Mouse (Mus musculus) heart, embryonic 15.5 days (tissue): Measurements from ENCODE around the gene Ankmy1. TPM values are rescaled to one million over a fixed set of nuclear protein-coding genes. Genes with fewer than 3 reads are reported as not detected.
A peak's percentile ranks its signal among the peaks of the same experiment; 100 is the strongest.

Experiments used
- ATAC-seq: fragments of 200-750 bp; cut with Nextera tagmentation; replicated peaks from 2 replicates; pipeline ENCODE4 v1.8.0; 2017; ENCODE audit warnings: low read depth, moderate TSS enrichment; ENCODE audit not compliant: insufficient number of reproducible peaks, insufficient read depth, low FRiP score
- H3K27ac ChIP-seq: fragments of 300-500 bp; sonication (generic); 2 replicates; pipeline ENCODE4 v1.5.1; 2015; ENCODE audit warnings: mild to moderate bottlenecking, inconsistent platforms
- H3K27me3 ChIP-seq: fragments of 300-500 bp; sonication (generic); 2 replicates; pipeline ENCODE4 v1.6.1; 2015; ENCODE audit warnings: inconsistent platforms
- H3K36me3 ChIP-seq: fragments of 300-500 bp; sonication (generic); 2 replicates; pipeline ENCODE4 v1.6.1; 2015; ENCODE audit warnings: mild to moderate bottlenecking, inconsistent platforms
- H3K4me1 ChIP-seq: fragments of 300-500 bp; sonication (generic); replicated peaks from 2 replicates; pipeline ENCODE4 v1.6.1; 2015; ENCODE audit warnings: inconsistent platforms
- H3K4me2 ChIP-seq: fragments of 300-500 bp; sonication (generic); 2 replicates; pipeline ENCODE4 v1.6.1; 2015; ENCODE audit warnings: inconsistent platforms, mild to moderate bottlenecking, moderate library complexity
- H3K4me3 ChIP-seq: fragments of 300-500 bp; sonication (generic); 2 replicates; pipeline ENCODE4 v1.5.1; 2015; ENCODE audit warnings: mild to moderate bottlenecking, inconsistent platforms
- H3K9ac ChIP-seq: fragments of 300-500 bp; sonication (generic); 2 replicates; pipeline ENCODE4 v1.6.1; 2015; ENCODE audit warnings: mild to moderate bottlenecking, inconsistent platforms
- H3K9me3 ChIP-seq: fragments of 300-500 bp; sonication (generic); replicated peaks from 2 replicates; pipeline ENCODE4 v1.6.1; 2016; ENCODE audit warnings: inconsistent platforms
- WGBS: fragments of 180-500 bp; shearing (Covaris S2); methylation state at CpG from one replicate; pipeline ENCODE4 v1.1.7; 2015; ENCODE audit warnings: mixed read lengths; 5-methylcytosine and 5-hydroxymethylcytosine counted together
- polyA plus RNA-seq: library from polyadenylated mRNA; unstranded; fragments of >200 nt; fragmentation: Nextera tagmentation; extraction: Ambion mirVana; gene quantifications from 2 replicates; pipeline ENCODE4 v1.2.1, GENCODE M21; 2015

The Ankmy1 gene
- polyA plus RNA-seq = 0.10 and 0.77 TPM in 2 replicates

- WGBS = 3% methylated on average over 15 of the region's 15 CpGs
- Histone ChIP-seq H3K9me3 (no peaks in the 10 kb centered on the region), H3K27me3 (peaks cover 22% of the 10 kb centered on the region; the same call in 1 of the 2 replicates), H3K27ac (no peak within 1 kb of the TSS), H3K36me3 (no peaks in the 10 kb centered on the region), H3K9ac (no peak within 1 kb of the TSS), H3K4me2 (peak within 1 kb of the TSS; percentile 51), H3K4me3 (peak within 1 kb of the TSS; percentile 18), H3K4me1 (peaks cover 16% of the 10 kb centered on the region)
- no peak for ATAC-seq
Measured at GRCm38 (mm10) chr1:92902786-92903185, at the start of gene Ankmy1. TSS of gene Ankmy1 (minus strand) at chr1:92902906.

- 77% methylated on average over 5 of the region's 5 CpGs for WGBS
- Histone ChIP-seq H3K4me1 (no peaks in the 10 kb centered on the region), H3K36me3 (peaks cover 21% of the 10 kb centered on the region; the same call in 1 of the 2 replicates), H3K9me3 (no peaks in the 10 kb centered on the region), H3K4me2 (no peak within 1 kb of the TSS), H3K27ac (no peak within 1 kb of the TSS), H3K4me3 (no peak within 1 kb of the TSS), H3K9ac (no peak within 1 kb of the TSS), H3K27me3 (no peaks in the 10 kb centered on the region)
- no peak for ATAC-seq
Measured at GRCm38 (mm10) chr1:92950607-92951006, 47.9 kb upstream of the Ankmy1 start, which contains the start of gene Gpr35. TSS of gene Gpr35 (plus strand) at chr1:92950865.

GRCm38 (mm10) chr1:92949426-92949825 is 46.7 kb upstream of the Ankmy1 start:
- peaks cover 32% of the 10 kb centered on the region; the same call in 1 of the 2 replicates for H3K36me3 ChIP-seq
- H3K9ac ChIP-seq = no peak overlapping the region
- no peaks in the 10 kb centered on the region for H3K9me3 ChIP-seq
- H3K27me3 ChIP-seq = no peaks in the 10 kb centered on the region
- H3K4me2 ChIP-seq = no peak overlapping the region
- H3K4me1 ChIP-seq = no peaks in the 10 kb centered on the region
- H3K4me3 ChIP-seq = no peak overlapping the region
- WGBS = 56% methylated on average over 6 of the region's 6 CpGs
- no peak overlapping the region for H3K27ac ChIP-seq
- no peak for ATAC-seq

- Histone ChIP-seq H3K9me3 (no peaks in the 10 kb centered on the region), H3K4me2 (no peak overlapping the region), H3K27ac (no peak overlapping the region), H3K36me3 (peaks cover 41% of the 10 kb centered on the region), H3K27me3 (no peaks in the 10 kb centered on the region), H3K9ac (no peak overlapping the region), H3K4me3 (no peak overlapping the region), H3K4me1 (no peaks in the 10 kb centered on the region)
- no peak for ATAC-seq
- WGBS = 92% methylated on average over 3 of the region's 3 CpGs
Measured at GRCm38 (mm10) chr1:92947966-92948365, 45.3 kb upstream of the Ankmy1 start.

- H3K9ac ChIP-seq = no peak overlapping the region
- H3K4me2 ChIP-seq = no peak overlapping the region
- no peak for ATAC-seq
- no peaks in the 10 kb centered on the region for H3K27me3 ChIP-seq
- H3K4me3 ChIP-seq = no peak overlapping the region
- 91% methylated on average over 19 of the region's 19 CpGs for WGBS
- no peaks in the 10 kb centered on the region for H3K9me3 ChIP-seq
- H3K4me1 ChIP-seq = no peaks in the 10 kb centered on the region
- peaks cover 69% of the 10 kb centered on the region for H3K36me3 ChIP-seq
- H3K27ac ChIP-seq = no peak overlapping the region
Measured at GRCm38 (mm10) chr1:92943219-92943989, 40.7 kb upstream of the Ankmy1 start.

GRCm38 (mm10) chr1:92939746-92940145 is 37.0 kb upstream of the Ankmy1 start:
- ATAC-seq = no peak
- Histone ChIP-seq H3K27me3 (no peaks in the 10 kb centered on the region), H3K36me3 (peaks cover 43% of the 10 kb centered on the region), H3K4me2 (no peak overlapping the region), H3K9ac (no peak overlapping the region), H3K9me3 (no peaks in the 10 kb centered on the region), H3K27ac (no peak overlapping the region), H3K4me1 (peaks cover 20% of the 10 kb centered on the region), H3K4me3 (no peak overlapping the region)
- 91% methylated on average over 4 of the region's 4 CpGs for WGBS

GRCm38 (mm10) chr1:92937797-92938196 is 35.1 kb upstream of the Ankmy1 start:
- H3K9me3 ChIP-seq = 0 out of 2 replicates have a peak, but pooled peaks cover 2% of the 10 kb centered on the region
- H3K9ac ChIP-seq = no peak overlapping the region
- H3K36me3 ChIP-seq = peaks cover 31% of the 10 kb centered on the region
- H3K4me3 ChIP-seq = no peak overlapping the region
- WGBS = 78% methylated on average over 3 of the region's 3 CpGs
- no peak overlapping the region for H3K4me2 ChIP-seq
- H3K27me3 ChIP-seq = no peaks in the 10 kb centered on the region
- H3K4me1 ChIP-seq = peaks cover 26% of the 10 kb centered on the region
- H3K27ac ChIP-seq = no peak overlapping the region
- ATAC-seq = no peak

- Histone ChIP-seq H3K4me1 (peaks cover 26% of the 10 kb centered on the region), H3K36me3 (peaks cover 29% of the 10 kb centered on the region), H3K4me2 (no peak overlapping the region), H3K4me3 (no peak overlapping the region), H3K27ac (no peak overlapping the region), H3K9me3 (0 out of 2 replicates have a peak, but pooled peaks cover 2% of the 10 kb centered on the region), H3K27me3 (no peaks in the 10 kb centered on the region), H3K9ac (no peak overlapping the region)
- 88% methylated on average over 3 of the region's 3 CpGs for WGBS
- ATAC-seq = no peak
Measured at GRCm38 (mm10) chr1:92936467-92936866, 33.8 kb upstream of the Ankmy1 start.

- ATAC-seq = no peak
- Histone ChIP-seq H3K4me3 (peak overlapping the region; percentile 74), H3K27ac (no peak overlapping the region), H3K27me3 (no peaks in the 10 kb centered on the region), H3K9me3 (0 out of 2 replicates have a peak, but pooled peaks cover 2% of the 10 kb centered on the region), H3K4me1 (peaks cover 26% of the 10 kb centered on the region), H3K9ac (no peak overlapping the region), H3K4me2 (peak overlapping the region; percentile 85), H3K36me3 (peaks cover 26% of the 10 kb centered on the region)
- WGBS = 31% methylated on average over 2 of the region's 2 CpGs
Measured at GRCm38 (mm10) chr1:92935977-92936376, 33.3 kb upstream of the Ankmy1 start.

- Histone ChIP-seq H3K36me3 (peaks cover 21% of the 10 kb centered on the region), H3K4me3 (peak overlapping the region; percentile 74), H3K9me3 (0 out of 2 replicates have a peak, but pooled peaks cover 2% of the 10 kb centered on the region), H3K4me2 (peak overlapping the region; percentile 85), H3K4me1 (peaks cover 28% of the 10 kb centered on the region), H3K27me3 (no peaks in the 10 kb centered on the region), H3K27ac (peak overlapping the region; percentile 97), H3K9ac (peak overlapping the region; percentile 54)
- WGBS = 14% methylated on average over 10 of the region's 10 CpGs
- ATAC-seq = no peak
Measured at GRCm38 (mm10) chr1:92935054-92935962, 32.6 kb upstream of the Ankmy1 start.
